14 mouse cellular contexts compared by ENCODE assay signal in genomic region chr2:13039785-13040184, GRCm38 (mm10). TPM values are rescaled to one million over a fixed set of nuclear protein-coding genes. Genes with fewer than 3 reads are reported as not detected.
"Had no signal": no experiment of that assay in that cellular context is flagged by ENCODE, and none has a peak within 500 bp of the region (broad histone marks: within the 10 kb centered on the region; RNA-seq: fewer than 3 reads in every experiment).

No protein-coding gene starts in this region.

- H3K9me3 ChIP-seq: limb, embryonic 15.5 days; liver, embryonic 15.5 days; midbrain, embryonic 10.5 days; neural tube, embryonic 13.5 days had no signal

- H3K36me3 ChIP-seq: limb, embryonic 15.5 days; liver, embryonic 15.5 days; midbrain, embryonic 10.5 days; neural tube, embryonic 13.5 days had no signal

- H3K4me3 ChIP-seq: limb, embryonic 15.5 days; liver, embryonic 15.5 days; midbrain, embryonic 10.5 days; neural tube, embryonic 13.5 days had no signal

- H3K4me2 ChIP-seq: limb, embryonic 15.5 days; liver, embryonic 15.5 days; lung, embryonic 14.5 days; neural tube, embryonic 13.5 days had no signal

- H3K27ac ChIP-seq: limb, embryonic 15.5 days; liver, embryonic 15.5 days; midbrain, embryonic 10.5 days; neural tube, embryonic 13.5 days had no signal

- H3K4me1 ChIP-seq: limb, embryonic 15.5 days; midbrain, embryonic 10.5 days; neural tube, embryonic 13.5 days had no signal

- DNase-seq: kidney, adult 8-10 months; kidney, postnatal 25 days; lung, embryonic 14.5 days; lung, postnatal 10 days; lung, postnatal 4 days; midbrain, embryonic 14.5 days; thymus, adult 2 months; thymus, postnatal 25 days had no signal

- H3K9ac ChIP-seq: limb, embryonic 15.5 days; liver, embryonic 15.5 days; lung, embryonic 14.5 days; neural tube, embryonic 13.5 days had no signal

- H3K27me3 ChIP-seq: limb, embryonic 15.5 days; liver, embryonic 15.5 days; neural tube, embryonic 13.5 days had no signal

RNA-seq across cellular contexts. Expression of gene C1ql3, which starts 28.2 kb away (rescaled TPM):
- total RNA-seq: megakaryocyte, adult 5-6 weeks; monocyte, adult 5-6 weeks had no signal
- polyA plus RNA-seq: lung, embryonic 14.5 days had no signal
